Mouse (Mus musculus): ENCODE measurements around the gene Gpn3.

The Gpn3 gene

DNA sequence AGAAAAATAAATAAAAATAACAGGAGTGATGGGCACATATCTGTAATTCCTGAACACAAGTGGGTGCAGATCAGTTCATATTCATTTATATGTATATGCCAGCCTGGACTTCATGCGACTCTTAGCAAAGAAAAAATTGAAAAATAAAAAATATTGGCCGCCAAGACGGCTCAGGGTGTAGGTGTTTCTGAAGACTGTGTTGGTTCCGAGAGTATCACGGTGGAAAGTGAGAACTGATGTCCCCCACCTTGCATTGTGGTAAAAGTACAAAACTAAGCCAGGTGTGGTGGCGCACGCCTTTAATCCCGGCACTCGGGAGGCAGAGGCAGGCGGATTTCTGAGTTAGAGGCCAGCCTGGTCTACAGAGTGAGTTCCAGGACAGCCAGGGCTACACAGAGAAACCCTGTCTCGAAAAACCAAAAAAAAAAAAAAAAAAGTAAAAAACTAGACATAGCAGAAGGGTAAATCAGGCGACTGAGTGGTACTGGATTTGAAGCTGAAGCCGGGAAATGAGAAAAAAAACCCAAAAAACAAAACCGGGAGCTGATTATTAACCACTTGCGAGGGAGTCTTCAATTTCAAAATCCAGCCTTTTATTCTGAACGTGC lies 19.6 kb downstream of the Gpn3 start:
- no peak for DNase-seq

DNA sequence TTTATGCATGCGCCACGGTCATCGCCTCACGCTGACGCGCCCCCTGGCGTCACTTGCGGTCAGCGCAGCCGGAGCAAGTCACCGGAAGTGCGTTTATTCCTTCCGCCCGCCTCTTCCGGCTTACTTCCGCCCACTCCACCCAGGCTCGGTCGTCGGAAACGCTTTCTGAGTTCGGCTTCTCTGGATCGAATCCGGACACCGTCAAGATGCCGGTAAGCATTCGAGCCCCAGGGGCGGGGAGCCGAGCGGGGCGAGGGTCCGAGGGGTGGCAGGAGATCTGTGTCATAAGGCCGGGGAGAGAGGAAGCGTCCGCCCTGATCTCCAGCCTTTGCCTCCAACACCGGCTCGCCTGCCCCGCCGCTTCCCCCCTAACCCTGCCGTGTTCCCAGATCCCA lies 20.1 kb downstream of the Gpn3 start, which contains the start of gene Arpc3:
TSS of gene Arpc3 (plus strand) at position 93 of the 395 bp plus-strand sequence.
- DNase-seq: peak; percentile 96

DNA sequence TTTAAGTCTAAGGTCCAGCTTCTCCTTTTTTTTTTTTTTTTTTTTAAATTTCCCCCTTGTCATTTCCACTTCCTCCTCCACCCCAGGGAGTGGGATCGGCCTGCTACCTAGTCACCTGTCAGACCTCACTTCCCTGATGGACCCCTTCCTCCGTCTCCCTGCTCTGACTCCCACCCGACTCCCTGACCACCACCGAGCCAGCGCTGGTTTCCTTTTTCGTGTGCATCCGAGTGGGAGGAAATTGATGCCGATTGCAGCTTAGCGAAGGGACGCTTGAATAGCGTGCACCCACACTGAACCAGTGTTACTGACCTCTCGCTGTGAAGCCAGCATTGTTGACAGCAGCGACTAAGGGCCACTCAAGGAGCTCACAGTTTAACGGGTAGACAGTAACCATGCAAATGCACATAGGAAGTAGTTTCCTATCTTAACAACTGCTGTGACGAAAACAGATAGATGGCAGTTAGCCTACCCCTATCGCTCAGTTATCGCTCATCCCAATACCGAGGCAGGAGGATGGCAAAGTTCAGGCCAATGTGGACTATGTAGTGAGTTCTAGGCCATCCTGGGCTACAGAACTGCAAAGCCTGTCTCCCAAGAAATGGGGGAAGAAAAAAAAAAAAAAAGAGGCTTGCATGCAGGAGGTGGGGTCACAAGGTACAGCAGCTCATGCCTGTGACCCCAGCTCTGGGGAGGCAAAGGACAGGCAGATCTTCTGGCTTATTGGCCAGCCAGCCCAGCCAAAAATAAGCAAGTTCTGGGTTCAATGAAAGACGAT lies 20.7 kb downstream of the Gpn3 start:
- peak; percentile 43 for DNase-seq

DNA sequence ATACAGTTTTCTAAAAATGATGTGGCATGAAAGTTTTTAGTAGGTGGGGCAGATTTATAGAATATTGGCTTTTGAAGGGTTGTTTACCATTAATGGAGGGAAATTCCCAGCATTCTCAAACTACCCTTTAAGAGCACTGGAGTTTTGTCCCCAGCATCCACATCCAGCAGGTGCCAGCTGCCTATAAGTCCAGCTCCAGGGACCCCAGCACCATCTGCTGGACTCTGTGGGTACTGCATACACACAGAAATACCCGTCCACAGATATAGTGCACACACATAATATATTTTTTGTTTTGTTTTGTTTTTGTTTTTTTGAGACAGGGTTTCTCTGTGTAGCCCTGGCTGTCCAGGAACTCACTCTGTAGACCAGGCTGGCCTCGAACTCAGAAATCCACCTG lies 22.2 kb downstream of the Gpn3 start:
- DNase-seq: peak; percentile 90

- peak; percentile 78 for DNase-seq
These were observed 25.1 kb downstream of the Gpn3 start for GRCm38 (mm10) chr5:122396791-122397190.

DNA sequence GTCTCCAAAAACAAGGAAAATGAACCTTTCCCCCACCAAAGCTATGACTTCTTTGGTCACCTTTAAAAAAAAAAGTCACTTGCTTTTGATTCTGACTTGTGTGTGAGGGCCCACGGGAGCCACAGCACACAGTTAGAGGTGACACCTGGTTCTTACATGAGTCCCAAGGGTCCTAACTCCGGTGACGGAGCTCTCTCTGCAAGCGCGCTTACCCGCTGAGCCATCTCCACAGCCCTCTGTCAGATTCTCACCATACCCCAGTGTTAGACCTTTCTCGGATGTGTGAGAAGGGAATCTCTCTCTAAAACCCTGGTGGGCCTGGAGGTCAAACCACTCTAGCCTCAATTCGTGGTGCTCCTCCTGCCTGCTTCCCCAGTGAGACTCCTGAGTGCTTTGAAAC lies 25.8 kb downstream of the Gpn3 start:
- DNase-seq: no peak

GRCm38 (mm10) chr5:122399871-122400270 lies 28.2 kb downstream of the Gpn3 start:
- DNase-seq: peak; percentile 34

GRCm38 (mm10) chr5:122400628-122401302 lies 29.1 kb downstream of the Gpn3 start:
- DNase-seq: peak; percentile 84

- peak; percentile 83 for DNase-seq
These were observed 29.6 kb downstream of the Gpn3 start for GRCm38 (mm10) chr5:122401303-122401640.

GRCm38 (mm10) chr5:122402160-122402559 lies 30.5 kb downstream of the Gpn3 start:
- DNase-seq: peak; percentile 22

GRCm38 (mm10) chr5:122402772-122403171 lies 31.1 kb downstream of the Gpn3 start:
- peak; percentile 39 for DNase-seq

DNA sequence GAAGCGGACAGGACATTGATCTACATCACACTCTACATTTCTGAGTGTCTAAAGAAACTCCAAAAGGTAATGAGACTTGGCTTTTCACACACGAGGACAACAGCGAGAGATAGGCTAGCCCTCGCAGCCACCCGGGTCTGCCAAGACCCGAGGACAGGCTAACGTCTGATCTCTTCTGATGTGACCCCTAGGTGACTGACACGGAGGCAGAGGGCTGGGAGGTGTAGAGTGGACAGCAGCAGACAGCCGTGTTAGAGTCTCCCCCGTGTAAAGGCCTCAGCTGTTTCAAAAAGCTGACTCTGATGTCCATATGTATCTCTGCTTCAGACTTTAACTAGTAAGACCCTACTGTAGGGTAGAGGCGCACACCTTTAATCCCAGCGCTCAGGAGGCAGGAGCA lies 31.7 kb downstream of the Gpn3 start:
- no peak for DNase-seq

DNA sequence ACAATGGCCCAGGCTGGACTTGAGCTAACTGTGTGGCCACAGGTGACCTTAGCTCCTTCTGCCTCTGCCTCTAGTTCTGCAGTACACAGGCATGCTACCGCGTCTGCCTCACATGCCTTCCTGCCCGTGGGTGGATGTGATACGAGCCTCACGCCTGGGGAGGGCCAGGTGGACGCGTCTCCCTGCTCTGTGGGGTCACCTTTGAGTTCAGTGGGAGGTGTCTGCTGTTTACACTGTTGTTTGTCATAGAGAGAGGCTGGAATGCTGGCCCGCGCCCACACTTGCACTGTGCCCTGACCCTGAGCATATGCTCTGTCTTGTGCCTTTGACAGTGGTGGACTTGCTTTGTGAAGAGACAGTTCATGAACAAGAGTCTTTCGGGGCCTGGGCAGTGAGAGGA lies 33.9 kb downstream of the Gpn3 start:
- DNase-seq: no peak

- no peak for DNase-seq
These were observed 38.3 kb downstream of the Gpn3 start for GRCm38 (mm10) chr5:122409692-122410645.

- no peak for DNase-seq
These were observed 40.2 kb downstream of the Gpn3 start for GRCm38 (mm10) chr5:122411892-122412291.

- DNase-seq: peak; percentile 68
These were observed 41.1 kb downstream of the Gpn3 start for GRCm38 (mm10) chr5:122412826-122413225.

GRCm38 (mm10) chr5:122414351-122414750 lies 42.7 kb downstream of the Gpn3 start:
- peak; percentile 37 for DNase-seq

DNA sequence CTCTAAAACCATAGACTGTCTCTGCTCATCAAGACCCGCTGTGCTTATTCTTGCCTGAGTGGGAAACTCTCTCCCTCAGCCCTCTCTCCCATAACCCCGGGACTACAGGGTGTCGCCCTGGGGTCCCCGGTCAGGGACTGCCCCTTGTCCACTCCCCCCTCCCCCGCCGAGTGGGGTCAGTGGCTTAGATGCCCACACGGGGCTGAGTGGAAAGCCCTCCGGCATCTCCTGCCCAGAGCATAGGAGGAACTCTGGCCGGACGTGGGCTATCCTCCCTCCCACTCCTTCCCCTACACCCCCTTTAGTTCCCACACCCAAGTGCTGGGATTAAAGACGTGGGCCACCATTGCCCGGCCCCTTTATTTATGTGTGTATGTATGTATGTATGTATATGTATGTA lies 43.8 kb downstream of the Gpn3 start:
- DNase-seq: no peak

- DNase-seq: peak; percentile 46
These were observed 49.0 kb downstream of the Gpn3 start for GRCm38 (mm10) chr5:122420676-122421075.

GRCm38 (mm10) chr5:122421271-122422068 lies 49.8 kb downstream of the Gpn3 start, which contains the start of gene Anapc7:
Gene Anapc7 (plus strand): TSS chr5:122421693.
- no peak for DNase-seq

DNA sequence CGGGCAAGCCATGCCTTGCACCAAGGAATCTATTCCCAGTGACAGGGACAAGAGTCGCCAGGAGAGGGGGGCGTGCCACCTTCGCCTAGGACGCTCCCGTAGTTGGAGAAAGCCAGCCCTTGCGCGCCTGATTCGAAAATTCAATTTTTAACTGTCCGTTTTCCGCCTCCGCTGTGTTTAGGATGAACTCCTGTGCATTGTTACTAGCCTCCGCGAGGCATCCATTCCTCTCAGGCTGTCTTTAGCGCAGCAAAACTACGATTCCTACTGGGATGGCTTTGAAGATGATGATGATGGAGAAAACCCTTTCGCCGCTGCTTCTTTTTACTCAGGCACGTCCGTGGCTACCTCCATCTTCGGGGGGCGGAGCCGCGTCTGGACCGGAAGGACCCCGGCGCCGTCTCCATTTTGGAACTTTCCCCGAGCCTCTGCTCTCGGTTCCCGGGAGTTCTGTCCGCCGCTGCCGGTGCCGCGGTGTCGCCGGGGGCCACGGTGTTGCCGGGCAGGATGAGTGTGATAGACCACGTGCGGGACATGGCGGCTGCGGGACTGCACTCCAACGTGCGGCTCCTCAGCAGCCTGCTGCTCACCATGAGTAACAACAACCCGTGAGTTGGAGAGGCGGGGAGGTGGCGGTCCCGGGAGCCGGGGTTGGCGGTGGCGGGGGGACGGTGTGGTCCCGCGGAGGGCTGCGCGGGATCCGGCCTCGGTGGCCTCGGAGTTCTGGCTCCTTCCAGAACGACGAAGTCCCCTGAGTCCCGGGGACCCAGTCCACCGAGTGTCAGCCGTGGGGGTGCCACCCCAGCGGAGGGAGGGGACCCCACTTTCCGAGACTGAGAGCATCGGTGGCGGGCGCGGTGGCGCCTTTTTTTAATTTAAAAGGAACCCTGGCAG lies 50.6 kb downstream of the Gpn3 start:
- peak; percentile 94 for DNase-seq

Measured in kidney, postnatal 10 days (tissue).